Mouse (Mus musculus) heart, embryonic 11.5 days (tissue): ENCODE measurements around the gene Pde4a. TPM values are rescaled to one million over a fixed set of nuclear protein-coding genes. Genes with fewer than 3 reads are reported as not detected.
"Not testable (repeated sequence)": the region's sequence is repeated elsewhere in the genome, so short reads cannot be mapped to it uniquely, and the experiment has no call there.

Source experiments
- ATAC-seq: fragments of 200-750 bp; cut with Nextera tagmentation; replicated peaks from 2 replicates; pipeline ENCODE4 v1.8.0; 2017; ENCODE audit warnings: moderate library complexity; ENCODE audit not compliant: insufficient number of reproducible peaks, low FRiP score, low TSS enrichment
- H3K27ac ChIP-seq: fragments of 300-500 bp; sonication (generic); 2 replicates; pipeline ENCODE4 v1.5.1; 2014; ENCODE audit warnings: mild to moderate bottlenecking, low read depth, low read length
- H3K27me3 ChIP-seq: fragments of 300-500 bp; sonication (generic); 2 replicates; pipeline ENCODE4 v1.6.1; 2014; ENCODE audit warnings: mild to moderate bottlenecking, low read length, mixed read lengths; ENCODE audit not compliant: control insufficient read depth, insufficient read depth
- H3K36me3 ChIP-seq: fragments of 300-500 bp; sonication (generic); 2 replicates; pipeline ENCODE4 v1.6.1; 2014; ENCODE audit warnings: mild to moderate bottlenecking, low read length, moderate library complexity, mixed read lengths; ENCODE audit not compliant: control insufficient read depth, insufficient read depth
- H3K4me1 ChIP-seq: fragments of 300-500 bp; sonication (generic); 2 replicates; pipeline ENCODE4 v1.6.1; 2014; ENCODE audit warnings: low read length; ENCODE audit not compliant: control insufficient read depth, insufficient read depth
- H3K4me2 ChIP-seq: fragments of 300-500 bp; sonication (generic); 2 replicates; pipeline ENCODE4 v1.6.1; 2014; ENCODE audit warnings: mild to moderate bottlenecking, moderate library complexity
- H3K4me3 ChIP-seq: fragments of 300-500 bp; sonication (generic); 2 replicates; pipeline ENCODE4 v1.5.1; 2014; ENCODE audit warnings: low read depth, low read length
- H3K9ac ChIP-seq: fragments of 300-500 bp; sonication (generic); 2 replicates; pipeline ENCODE4 v1.6.1; 2014; ENCODE audit warnings: mild to moderate bottlenecking, low read depth, low read length, moderate library complexity
- H3K9me3 ChIP-seq: fragments of 300-500 bp; sonication (generic); replicated peaks from 2 replicates; pipeline ENCODE4 v1.6.1; 2016; ENCODE audit warnings: low read length; ENCODE audit not compliant: control insufficient read depth
- WGBS: fragments of 180-500 bp; shearing (Covaris S2); extraction: QIAGEN DNeasy Blood & Tissue Kit; methylation state at CpG from one replicate; pipeline ENCODE4 v1.1.7; 2014; ENCODE audit not compliant: insufficient replicate concordance; 5-methylcytosine and 5-hydroxymethylcytosine counted together
- polyA plus RNA-seq: library from polyadenylated mRNA; unstranded; fragments of >200 nt; fragmentation: Nextera tagmentation; extraction: Ambion mirVana; gene quantifications from 2 replicates; pipeline ENCODE4 v1.2.1, GENCODE M21; 2014

Pde4a gene
- polyA plus RNA-seq, 1 experiment from 2014 or later = 7.6 TPM

DNA sequence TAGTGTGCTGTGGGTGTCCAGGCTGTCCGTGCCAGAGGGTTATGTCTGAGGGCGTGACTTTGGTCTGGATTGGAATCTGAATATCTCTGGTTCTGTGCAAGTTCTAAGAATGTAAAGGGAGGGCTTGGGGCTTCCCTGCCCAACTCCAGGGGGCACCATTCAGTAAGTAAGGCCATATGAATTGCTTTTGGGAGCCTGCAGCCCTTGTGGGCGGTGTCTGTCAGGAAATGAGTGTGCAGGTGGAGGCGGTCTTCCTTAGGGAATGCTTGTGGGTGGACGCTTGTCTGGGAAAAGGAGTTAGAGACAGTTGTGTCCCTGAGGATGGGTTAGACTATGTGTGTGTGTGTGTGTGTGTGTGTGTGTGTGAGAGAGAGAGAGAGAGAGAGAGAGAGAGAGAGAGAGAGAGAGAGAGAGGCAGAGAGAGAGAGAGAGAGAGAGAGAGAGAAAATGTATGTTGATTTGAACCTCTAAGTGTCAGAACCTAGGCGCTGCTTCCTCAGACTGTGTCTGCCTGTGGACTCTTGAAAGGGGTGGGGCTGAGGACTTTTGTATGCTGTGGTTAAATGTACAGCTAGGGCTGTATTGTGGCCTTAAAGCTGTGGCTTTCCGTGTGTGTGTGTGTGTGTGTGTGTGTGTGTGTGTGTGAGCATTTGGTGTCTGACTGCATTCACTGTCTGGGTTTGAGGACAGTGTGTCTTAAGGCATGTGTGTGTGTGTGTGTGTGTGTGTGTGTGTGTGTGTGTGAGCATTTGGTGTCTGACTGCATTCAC, 30.4 kb downstream of the Pde4a start:
- not testable (repeated sequence) for H3K9me3 ChIP-seq, H3K4me2 ChIP-seq, H3K4me3 ChIP-seq, H3K9ac ChIP-seq, H3K27ac ChIP-seq, H3K36me3 ChIP-seq, H3K27me3 ChIP-seq, H3K4me1 ChIP-seq, ATAC-seq
- WGBS = 65% methylated on average over 7 of the region's 7 CpGs

DNA sequence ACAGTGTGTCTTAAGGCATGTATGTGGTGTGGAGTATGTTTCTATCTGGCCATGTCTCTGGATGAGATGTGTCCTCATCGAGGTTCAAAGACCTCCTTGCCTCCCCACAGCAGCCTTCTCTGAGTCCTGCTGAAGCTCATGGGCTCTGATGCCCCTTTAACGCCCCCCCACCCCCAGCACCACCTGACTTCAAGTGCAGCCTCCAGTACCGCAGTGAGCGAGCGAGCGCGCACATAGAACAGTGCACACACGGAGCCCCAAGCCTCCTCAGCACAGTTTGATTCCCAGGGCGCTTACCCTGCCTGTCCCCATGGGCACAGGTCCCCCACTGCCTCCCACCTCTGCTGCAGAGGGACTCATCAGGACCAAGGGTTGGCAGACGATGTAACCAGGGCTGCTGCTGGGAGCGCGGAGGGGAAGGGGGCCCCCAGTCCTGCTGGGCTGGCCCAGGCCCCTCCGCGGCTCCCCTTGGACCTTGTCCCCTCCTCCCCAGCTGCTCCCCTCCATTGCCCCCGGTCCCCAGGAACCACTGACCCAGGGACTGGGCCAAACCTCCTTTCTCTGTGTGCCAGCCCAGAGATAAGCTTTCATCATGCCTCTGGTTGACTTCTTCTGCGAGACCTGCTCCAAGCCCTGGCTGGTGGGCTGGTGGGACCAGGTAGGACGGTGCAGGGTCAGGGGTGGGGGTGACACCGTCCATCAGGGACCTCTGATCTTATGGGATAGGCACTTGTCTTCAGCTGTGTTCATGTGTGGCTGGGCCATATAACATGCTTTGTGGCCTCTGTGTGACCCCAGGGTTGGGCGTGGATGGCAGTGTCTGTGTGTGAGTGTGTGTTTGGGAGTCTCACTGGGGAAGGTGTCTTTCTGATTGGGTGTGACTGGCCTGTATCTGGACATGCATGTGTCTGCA, 31.3 kb downstream of the Pde4a start:
- H3K27me3 ChIP-seq = no peaks in the 10 kb centered on the region
- no peak for ATAC-seq
- H3K4me2 ChIP-seq = peak overlapping the region; percentile 50
- H3K9me3 ChIP-seq = no peaks in the 10 kb centered on the region
- WGBS = 54% methylated on average over 19 of the region's 19 CpGs
- no peak overlapping the region for H3K9ac ChIP-seq
- no peak overlapping the region for H3K27ac ChIP-seq
- no peaks in the 10 kb centered on the region for H3K4me1 ChIP-seq
- H3K36me3 ChIP-seq = peaks cover 3% of the 10 kb centered on the region; the same call in 1 of the 2 replicates
- H3K4me3 ChIP-seq = peak overlapping the region; percentile 27

- H3K4me3 ChIP-seq = no peak overlapping the region
- no peak for ATAC-seq
- H3K9ac ChIP-seq = no peak overlapping the region
- H3K4me2 ChIP-seq = no peak overlapping the region
- no peak overlapping the region for H3K27ac ChIP-seq
- H3K9me3 ChIP-seq = no peaks in the 10 kb centered on the region
- H3K4me1 ChIP-seq = no peaks in the 10 kb centered on the region
- 36% methylated on average over 4 of the region's 4 CpGs for WGBS
- no peaks in the 10 kb centered on the region for H3K36me3 ChIP-seq
- H3K27me3 ChIP-seq = no peaks in the 10 kb centered on the region
Measured at GRCm38 (mm10) chr9:21197981-21198380, 32.5 kb downstream of the Pde4a start.

DNA sequence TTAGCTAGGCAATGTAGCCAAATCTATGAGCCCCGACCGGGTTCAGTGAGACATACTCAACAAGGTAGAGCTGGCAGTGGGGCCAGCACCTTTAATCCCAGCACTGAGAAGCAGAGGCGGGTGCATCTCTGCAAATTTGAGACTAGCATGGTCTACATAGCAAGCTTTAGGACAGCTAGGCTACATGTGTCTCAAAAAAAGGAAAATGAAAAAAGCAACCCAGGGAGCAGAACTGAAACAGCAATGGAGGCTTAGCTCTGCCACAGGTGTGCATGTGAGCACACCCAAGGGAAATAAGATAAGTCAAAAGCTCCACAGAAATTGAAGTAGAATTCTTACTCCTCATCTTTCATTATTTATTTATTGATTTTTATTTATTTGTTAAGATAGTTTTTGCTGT, 33.4 kb downstream of the Pde4a start:
- H3K9me3 ChIP-seq = no peaks in the 10 kb centered on the region
- H3K27ac ChIP-seq = no peak overlapping the region
- no peak for ATAC-seq
- no peaks in the 10 kb centered on the region for H3K4me1 ChIP-seq
- no peak overlapping the region for H3K4me2 ChIP-seq
- no peak overlapping the region for H3K9ac ChIP-seq
- no peak overlapping the region for H3K4me3 ChIP-seq
- no peaks in the 10 kb centered on the region for H3K27me3 ChIP-seq
- H3K36me3 ChIP-seq = no peaks in the 10 kb centered on the region
- whole genome bisulfite sequencing = 75% methylated on average over 3 of the region's 3 CpGs

DNA sequence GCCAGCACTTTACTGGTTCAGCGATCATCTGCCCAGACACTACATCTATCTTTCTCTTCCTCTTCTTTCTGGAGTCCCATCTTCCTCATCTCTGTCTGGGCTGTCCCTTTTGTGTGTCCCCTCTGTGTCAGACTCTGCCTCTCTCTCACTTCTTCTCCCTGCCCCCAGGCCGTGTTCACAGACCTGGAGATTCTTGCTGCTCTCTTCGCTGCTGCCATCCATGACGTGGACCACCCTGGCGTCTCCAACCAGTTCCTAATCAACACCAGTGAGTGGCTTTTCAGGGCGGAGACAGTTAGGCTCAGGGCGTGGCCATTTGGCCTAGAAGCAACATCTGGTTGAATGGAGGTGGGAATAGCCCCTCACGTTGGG, 38.6 kb downstream of the Pde4a start:
- peaks cover 3% of the 10 kb centered on the region; the same call in 1 of the 2 replicates for H3K4me1 ChIP-seq
- no peak for ATAC-seq
- WGBS = 25% methylated on average over 8 of the region's 8 CpGs

DNA sequence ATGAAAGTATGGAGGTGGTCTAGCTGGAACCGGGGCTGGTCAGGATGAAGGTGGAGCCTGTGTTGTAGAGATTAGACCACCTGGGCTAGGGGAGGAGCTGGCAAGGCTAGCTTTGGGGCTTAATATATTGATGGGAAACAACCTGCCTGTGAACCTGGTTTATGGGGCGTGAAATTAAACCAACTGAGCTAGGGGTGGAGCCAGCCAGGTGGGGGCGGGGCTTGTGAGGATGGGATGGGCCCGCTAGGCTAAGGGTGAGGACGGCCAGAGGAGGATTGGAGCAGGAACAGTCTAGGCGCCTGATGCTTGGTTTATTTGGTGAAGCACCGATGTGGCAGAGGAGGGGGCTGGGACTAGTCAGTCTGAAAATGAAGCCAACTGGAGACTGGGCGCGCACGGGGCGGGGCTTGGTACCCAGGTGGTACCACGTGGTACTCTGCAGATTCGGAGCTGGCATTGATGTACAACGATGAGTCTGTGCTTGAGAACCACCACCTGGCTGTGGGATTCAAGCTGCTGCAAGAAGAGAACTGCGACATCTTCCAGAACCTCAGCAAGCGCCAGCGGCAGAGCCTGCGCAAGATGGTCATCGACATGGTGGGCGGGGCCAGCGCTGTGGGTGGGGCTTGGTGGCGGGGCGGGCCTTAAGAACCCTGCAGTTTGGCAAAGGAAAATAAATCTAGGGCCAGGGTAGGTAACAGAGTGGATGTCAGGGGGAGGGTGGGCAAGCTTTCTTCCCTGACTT, 39.2 kb downstream of the Pde4a start:
- H3K4me3 ChIP-seq = peak overlapping the region; percentile 38
- H3K36me3 ChIP-seq = no peaks in the 10 kb centered on the region
- no peak overlapping the region for H3K27ac ChIP-seq
- no peaks in the 10 kb centered on the region for H3K27me3 ChIP-seq
- H3K9ac ChIP-seq = peak overlapping the region; percentile 43; the same call in 1 of the 2 replicates
- WGBS = 7% methylated on average over 23 of the region's 23 CpGs
- H3K9me3 ChIP-seq = no peaks in the 10 kb centered on the region
- peaks cover 3% of the 10 kb centered on the region; the same call in 1 of the 2 replicates for H3K4me1 ChIP-seq
- ATAC-seq = peak; percentile 37; the same call in 1 of the 2 replicates
- peak overlapping the region; percentile 73 for H3K4me2 ChIP-seq

More for the DNA sequence above, 38.6 kb downstream of the Pde4a start:
- Histone ChIP-seq H3K4me3 (no peak overlapping the region), H3K36me3 (no peaks in the 10 kb centered on the region), H3K4me2 (peak overlapping the region; percentile 73; the same call in 1 of the 2 replicates), H3K27ac (no peak overlapping the region), H3K27me3 (no peaks in the 10 kb centered on the region), H3K9me3 (no peaks in the 10 kb centered on the region), H3K9ac (no peak overlapping the region)

- H3K4me2 ChIP-seq = no peak overlapping the region
- H3K36me3 ChIP-seq = no peaks in the 10 kb centered on the region
- no peak for ATAC-seq
- peaks cover 3% of the 10 kb centered on the region; the same call in 1 of the 2 replicates for H3K4me1 ChIP-seq
- H3K9ac ChIP-seq = no peak overlapping the region
- no peak overlapping the region for H3K4me3 ChIP-seq
- H3K9me3 ChIP-seq = no peaks in the 10 kb centered on the region
- WGBS = 85% methylated on average over 6 of the region's 6 CpGs
- H3K27ac ChIP-seq = no peak overlapping the region
- H3K27me3 ChIP-seq = no peaks in the 10 kb centered on the region
Measured at GRCm38 (mm10) chr9:21206848-21207247, 41.3 kb downstream of the Pde4a start.

GRCm38 (mm10) chr9:21208626-21209025, 43.1 kb downstream of the Pde4a start:
- H3K9ac ChIP-seq = no peak overlapping the region
- WGBS = 62% methylated on average over 2 of the region's 2 CpGs
- no peak overlapping the region for H3K4me3 ChIP-seq
- H3K4me1 ChIP-seq = peaks cover 3% of the 10 kb centered on the region; the same call in 1 of the 2 replicates
- no peaks in the 10 kb centered on the region for H3K36me3 ChIP-seq
- no peak overlapping the region for H3K27ac ChIP-seq
- H3K4me2 ChIP-seq = no peak overlapping the region
- ATAC-seq = no peak
- H3K9me3 ChIP-seq = no peaks in the 10 kb centered on the region
- no peaks in the 10 kb centered on the region for H3K27me3 ChIP-seq
